Mouse (Mus musculus): Measurements from ENCODE around the gene Adamtsl1. TPM values are rescaled to one million over a fixed set of nuclear protein-coding genes. Genes with fewer than 3 reads are reported as not detected.
A peak's percentile ranks its signal among the peaks of the same experiment; 100 is the strongest.

Gene Adamtsl1
- polyA plus RNA-seq, 1 experiment, result 5.2 TPM

DNA sequence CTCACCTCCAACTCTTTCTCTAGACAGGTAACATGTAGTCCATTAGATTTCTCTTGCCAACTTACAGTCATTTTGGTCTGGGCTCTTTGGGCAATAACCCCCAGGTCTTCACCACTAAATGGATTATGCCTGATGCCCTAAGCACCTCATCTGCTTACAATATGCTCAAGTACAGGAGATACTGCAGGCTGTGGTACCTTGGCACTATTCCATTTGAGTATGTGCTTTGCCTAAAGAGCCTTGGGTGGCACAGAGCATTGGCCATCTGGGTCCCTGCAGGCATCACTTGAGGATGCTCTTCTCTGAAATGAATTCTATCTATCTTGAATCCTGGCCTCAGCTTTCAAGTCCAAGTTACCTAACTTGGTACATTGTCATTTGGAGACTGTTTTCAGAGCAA is 330.4 kb downstream of the Adamtsl1 start:
- no peak for TF ChIP-seq CTCF (conservative IDR thresholded peaks at IDR 0.05; ENCODE audit: insufficient read depth, insufficient read length, low read depth, low read length)
- TF ChIP-seq POLR2A (IDR thresholded peaks at IDR 0.05; ENCODE audit: low read depth, low read length), result no peak
- H3K36me3 ChIP-seq (ENCODE audit: control insufficient read depth, insufficient read depth, low read length), result no peaks in the 10 kb centered on the region
- no peak overlapping the region for H3K4me3 ChIP-seq (ENCODE audit: insufficient read depth, low read depth, low read length)
- no peak for DNase-seq
- H3K27ac ChIP-seq (ENCODE audit: insufficient read depth, low read depth, low read length), result no peak overlapping the region
- no peaks in the 10 kb centered on the region for H3K4me1 ChIP-seq (ENCODE audit: control insufficient read depth, insufficient read depth, low read length)
- no peaks in the 10 kb centered on the region for H3K27me3 ChIP-seq (replicated peaks; ENCODE audit: control insufficient read depth, insufficient read depth, low read length)

DNA sequence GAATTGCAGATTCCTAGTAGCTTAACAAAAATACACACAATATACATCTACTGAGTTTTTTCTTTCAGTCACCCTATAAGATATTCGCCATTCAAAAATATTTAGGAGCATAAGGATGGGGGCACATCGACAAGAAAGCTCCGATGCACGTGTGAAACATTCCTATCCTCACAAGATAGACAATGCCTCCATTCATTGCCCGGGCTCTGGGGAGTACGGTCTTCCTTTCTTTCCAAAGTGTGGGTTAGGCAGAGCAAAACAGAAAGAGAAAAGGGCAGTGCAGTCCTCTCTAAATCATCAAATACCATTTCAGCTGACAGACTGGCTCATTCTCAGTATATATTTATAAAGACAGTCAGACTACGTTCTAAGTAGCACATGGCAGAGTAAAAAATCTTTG is 332.0 kb downstream of the Adamtsl1 start:
- WGBS, result 68% methylated on average over 7 of the region's 7 CpGs
- TF ChIP-seq POLR2A (IDR thresholded peaks at IDR 0.05; ENCODE audit: low read depth, low read length) (no peak), CTCF (conservative IDR thresholded peaks at IDR 0.05; ENCODE audit: insufficient read depth, insufficient read length, low read depth, low read length) (no peak)
- Histone ChIP-seq H3K4me3 (ENCODE audit: insufficient read depth, low read depth, low read length) (no peak overlapping the region), H3K4me1 (ENCODE audit: control insufficient read depth, insufficient read depth, low read length) (no peaks in the 10 kb centered on the region), H3K27me3 (replicated peaks; ENCODE audit: control insufficient read depth, insufficient read depth, low read length) (no peaks in the 10 kb centered on the region), H3K27ac (ENCODE audit: insufficient read depth, low read depth, low read length) (no peak overlapping the region), H3K36me3 (ENCODE audit: control insufficient read depth, insufficient read depth, low read length) (no peaks in the 10 kb centered on the region)
- DNase-seq, result no peak

DNA sequence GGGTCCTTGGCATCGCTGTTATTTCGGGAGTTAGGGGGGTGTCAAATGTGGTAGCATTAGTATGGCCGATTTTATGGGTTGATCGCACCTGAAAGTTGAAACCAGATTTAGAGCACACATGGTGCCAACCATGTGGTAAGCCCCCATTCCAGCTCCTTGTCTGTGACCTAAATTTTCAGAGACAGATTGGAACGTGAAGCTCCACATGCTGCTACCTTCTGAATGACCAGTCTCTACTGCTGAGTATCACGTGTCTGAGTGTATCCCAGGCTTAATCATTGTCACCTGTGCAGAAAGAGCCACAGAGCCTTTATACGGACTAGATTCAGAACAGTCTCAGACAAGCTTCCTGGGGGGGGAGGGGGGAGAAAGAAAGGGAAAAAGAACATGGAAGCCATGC is 339.4 kb downstream of the Adamtsl1 start:
- H3K4me1 ChIP-seq (ENCODE audit: control insufficient read depth, insufficient read depth, low read length), result no peaks in the 10 kb centered on the region
- H3K4me3 ChIP-seq (ENCODE audit: insufficient read depth, low read depth, low read length), result no peak overlapping the region
- H3K36me3 ChIP-seq (ENCODE audit: control insufficient read depth, insufficient read depth, low read length), result no peaks in the 10 kb centered on the region
- no peaks in the 10 kb centered on the region for H3K27me3 ChIP-seq (replicated peaks; ENCODE audit: control insufficient read depth, insufficient read depth, low read length)
- no peak for DNase-seq
- H3K27ac ChIP-seq (ENCODE audit: insufficient read depth, low read depth, low read length), result no peak overlapping the region
- WGBS, result 78% methylated on average over 7 of the region's 7 CpGs
- TF ChIP-seq CTCF (conservative IDR thresholded peaks at IDR 0.05; ENCODE audit: insufficient read depth, insufficient read length, low read depth, low read length) (no peak), POLR2A (IDR thresholded peaks at IDR 0.05; ENCODE audit: low read depth, low read length) (no peak)

DNA sequence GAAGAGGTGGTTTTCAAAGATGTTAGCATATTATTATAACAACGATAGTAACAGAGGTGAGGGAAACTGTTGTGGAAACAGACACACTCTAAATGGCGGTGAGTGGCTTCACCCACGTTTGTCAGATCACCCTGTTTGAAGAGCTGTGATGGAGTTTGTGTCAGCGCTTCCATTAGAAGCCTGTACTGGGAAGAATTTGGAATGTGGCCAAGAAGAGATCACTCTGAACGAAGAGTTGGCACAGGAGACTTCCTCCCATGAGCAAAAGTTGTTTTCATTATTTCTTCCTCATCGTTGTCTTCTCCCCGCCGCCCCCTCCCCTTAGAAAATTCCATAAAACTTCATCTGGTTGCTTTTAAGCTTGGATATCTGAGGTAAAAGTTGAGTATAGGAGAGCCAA is 340.5 kb downstream of the Adamtsl1 start:
- H3K27me3 ChIP-seq (replicated peaks; ENCODE audit: control insufficient read depth, insufficient read depth, low read length), result no peaks in the 10 kb centered on the region
- WGBS, result 54% methylated on average over 8 of the region's 8 CpGs
- no peaks in the 10 kb centered on the region for H3K4me1 ChIP-seq (ENCODE audit: control insufficient read depth, insufficient read depth, low read length)
- no peaks in the 10 kb centered on the region for H3K36me3 ChIP-seq (ENCODE audit: control insufficient read depth, insufficient read depth, low read length)
- no peak overlapping the region for H3K4me3 ChIP-seq (ENCODE audit: insufficient read depth, low read depth, low read length)
- DNase-seq, result no peak
- H3K27ac ChIP-seq (ENCODE audit: insufficient read depth, low read depth, low read length), result no peak overlapping the region
- TF ChIP-seq POLR2A (IDR thresholded peaks at IDR 0.05; ENCODE audit: low read depth, low read length), result no peak
- TF ChIP-seq CTCF (conservative IDR thresholded peaks at IDR 0.05; ENCODE audit: insufficient read depth, insufficient read length, low read depth, low read length), result no peak

DNA sequence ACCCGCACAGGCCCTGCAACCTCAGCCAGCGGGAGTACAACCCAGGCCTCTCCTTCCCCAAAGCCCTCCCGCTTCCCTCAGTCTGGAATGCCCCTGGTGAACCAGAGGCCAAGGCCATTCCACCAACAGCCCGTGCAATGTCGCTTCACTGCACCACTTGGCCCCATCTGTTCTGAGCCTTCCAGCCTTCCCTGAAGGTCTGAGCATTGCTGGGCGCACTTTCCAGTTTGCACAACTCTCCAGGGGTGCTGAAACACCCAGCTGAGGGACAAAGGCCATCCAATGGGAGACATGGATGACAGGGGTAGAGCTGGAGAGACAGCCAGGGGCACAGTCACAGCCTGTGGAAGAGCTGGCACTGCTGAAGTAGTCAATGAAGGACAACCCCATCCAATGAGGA is 365.4 kb downstream of the Adamtsl1 start:
- no peak for TF ChIP-seq CTCF (conservative IDR thresholded peaks at IDR 0.05; ENCODE audit: insufficient read depth, insufficient read length, low read depth, low read length)
- no peak for TF ChIP-seq POLR2A (IDR thresholded peaks at IDR 0.05; ENCODE audit: low read depth, low read length)
- WGBS, result 44% methylated on average over 6 of the region's 6 CpGs
- DNase-seq, result peak; percentile 10
- H3K4me1 ChIP-seq (ENCODE audit: control insufficient read depth, insufficient read depth, low read length), result no peaks in the 10 kb centered on the region
- H3K36me3 ChIP-seq (ENCODE audit: control insufficient read depth, insufficient read depth, low read length), result no peaks in the 10 kb centered on the region
- H3K4me3 ChIP-seq (ENCODE audit: insufficient read depth, low read depth, low read length), result no peak overlapping the region
- no peak overlapping the region for H3K27ac ChIP-seq (ENCODE audit: insufficient read depth, low read depth, low read length)
- H3K27me3 ChIP-seq (replicated peaks; ENCODE audit: control insufficient read depth, insufficient read depth, low read length), result no peaks in the 10 kb centered on the region

DNA sequence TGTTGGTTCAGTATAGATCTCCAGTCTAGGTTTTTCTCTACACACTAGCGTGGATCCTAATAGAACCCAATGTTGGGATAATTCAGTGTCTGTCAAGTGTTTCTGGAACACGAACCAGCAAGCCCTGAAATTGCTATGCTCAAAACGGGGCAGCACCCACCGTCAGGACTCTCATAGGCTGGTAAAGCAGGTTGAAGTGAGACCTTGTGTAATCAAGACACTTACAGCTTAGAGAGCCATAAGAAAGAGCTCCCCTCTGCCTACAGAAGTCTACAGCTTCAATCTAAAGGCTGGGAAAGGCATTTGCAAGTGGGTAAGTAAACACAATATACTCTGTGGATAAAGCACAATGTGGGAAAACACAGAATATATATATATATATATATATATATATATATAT is 367.3 kb downstream of the Adamtsl1 start:
- H3K4me3 ChIP-seq (ENCODE audit: insufficient read depth, low read depth, low read length), result no peak overlapping the region
- H3K4me1 ChIP-seq (ENCODE audit: control insufficient read depth, insufficient read depth, low read length), result no peaks in the 10 kb centered on the region
- WGBS, result 92% methylated on average over 4 of the region's 4 CpGs
- H3K27ac ChIP-seq (ENCODE audit: insufficient read depth, low read depth, low read length), result no peak overlapping the region
- no peaks in the 10 kb centered on the region for H3K27me3 ChIP-seq (replicated peaks; ENCODE audit: control insufficient read depth, insufficient read depth, low read length)
- no peak for DNase-seq
- TF ChIP-seq POLR2A (IDR thresholded peaks at IDR 0.05; ENCODE audit: low read depth, low read length) (no peak), CTCF (conservative IDR thresholded peaks at IDR 0.05; ENCODE audit: insufficient read depth, insufficient read length, low read depth, low read length) (no peak)
- no peaks in the 10 kb centered on the region for H3K36me3 ChIP-seq (ENCODE audit: control insufficient read depth, insufficient read depth, low read length)

DNA sequence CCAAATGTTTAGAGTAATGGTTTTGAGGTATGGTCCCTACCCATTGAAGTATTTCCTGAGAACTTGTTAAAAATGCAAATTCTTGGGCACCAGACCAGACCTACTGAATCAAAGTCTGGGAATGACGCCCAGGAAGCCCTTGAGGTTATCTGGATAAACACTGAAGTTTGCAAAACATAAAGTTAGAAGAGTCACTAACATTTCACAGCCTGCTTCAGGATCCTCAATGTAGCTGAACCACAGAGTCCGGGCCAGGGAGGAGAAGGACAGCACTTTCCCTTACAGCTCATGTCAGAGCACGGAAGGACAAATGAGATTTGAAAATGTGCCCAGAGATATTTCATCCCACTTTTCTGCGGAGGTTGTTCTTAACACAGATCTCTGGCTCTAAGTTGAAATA is 370.1 kb downstream of the Adamtsl1 start:
- 65% methylated on average over 4 of the region's 4 CpGs for WGBS
- peak; percentile 43 for DNase-seq
- TF ChIP-seq POLR2A (IDR thresholded peaks at IDR 0.05; ENCODE audit: low read depth, low read length), result no peak
- no peak for TF ChIP-seq CTCF (conservative IDR thresholded peaks at IDR 0.05; ENCODE audit: insufficient read depth, insufficient read length, low read depth, low read length)

More for the DNA sequence above, 370.1 kb downstream of the Adamtsl1 start:
- Histone ChIP-seq H3K36me3 (ENCODE audit: control insufficient read depth, insufficient read depth, low read length) (no peaks in the 10 kb centered on the region), H3K27me3 (replicated peaks; ENCODE audit: control insufficient read depth, insufficient read depth, low read length) (no peaks in the 10 kb centered on the region), H3K27ac (ENCODE audit: insufficient read depth, low read depth, low read length) (no peak overlapping the region), H3K4me3 (ENCODE audit: insufficient read depth, low read depth, low read length) (no peak overlapping the region), H3K4me1 (ENCODE audit: control insufficient read depth, insufficient read depth, low read length) (no peaks in the 10 kb centered on the region)

Measured in kidney, adult 2 months (tissue).